Mouse (Mus musculus) bone marrow macrophage, adult 2 months (primary cell): ENCODE results near the gene Sdr42e1.

Experiments
- CTCF ChIP-seq: IDR thresholded peaks from 2 replicates; pipeline ENCODE4 v1.5.1; 2012; ENCODE audit warnings: low read depth, mild to moderate bottlenecking, low read length, moderate library complexity
- POLR2A ChIP-seq: IDR thresholded peaks from 2 replicates; pipeline ENCODE4 v1.6.1; 2012; ENCODE audit warnings: mild to moderate bottlenecking, low read depth, low read length, borderline replicate concordance

DNA sequence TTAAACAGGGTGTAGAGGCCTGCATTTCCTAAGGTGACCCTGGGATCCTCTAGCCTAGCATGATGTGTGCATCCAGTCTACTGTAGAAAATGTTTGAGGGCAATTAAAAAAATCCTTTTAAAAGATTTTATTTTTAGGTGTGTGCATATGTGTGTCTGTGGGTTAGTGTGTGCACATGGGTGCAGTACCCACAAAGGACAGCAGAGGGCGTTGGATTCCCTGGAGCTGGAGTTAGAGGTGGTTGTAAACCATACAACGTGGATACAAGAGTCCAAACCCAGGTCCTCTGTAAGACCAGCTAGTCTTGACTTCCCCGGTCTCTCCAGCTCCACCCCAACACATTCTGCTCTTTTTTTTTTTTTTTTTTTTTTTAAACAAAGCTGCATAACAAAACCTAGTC, 36.0 kb downstream of the Sdr42e1 start:
- TF ChIP-seq CTCF (no peak), POLR2A (no peak)
